Mouse (Mus musculus) cortical plate, adult 2 months (tissue): ENCODE data around the gene Treml2. TPM values are rescaled to one million over a fixed set of nuclear protein-coding genes. Genes with fewer than 3 reads are reported as not detected.

Experiments used
- H3K27ac ChIP-seq: fragments of 200-500 bp; 2 replicates; pipeline ENCODE4 v1.5.1; 2012; ENCODE audit warnings: low read length, control low read depth, inconsistent platforms; ENCODE audit not compliant: insufficient read depth
- H3K4me1 ChIP-seq: fragments of 200-500 bp; 2 replicates; pipeline ENCODE4 v1.6.1; 2011; ENCODE audit warnings: low read length; ENCODE audit not compliant: control insufficient read depth, insufficient read depth
- H3K4me3 ChIP-seq: fragments of 200-500 bp; 2 replicates; pipeline ENCODE4 v1.5.1; 2011; ENCODE audit warnings: mild to moderate bottlenecking, low read length, control low read depth; ENCODE audit not compliant: insufficient read depth
- CTCF ChIP-seq: fragments of 200-500 bp; IDR thresholded peaks from 2 replicates; pipeline ENCODE4 v1.5.1; 2011; ENCODE audit warnings: mild to moderate bottlenecking, control low read depth, low read length; ENCODE audit not compliant: insufficient read depth; ENCODE audit errors: extremely low read depth
- POLR2A ChIP-seq: fragments of 200-500 bp; IDR thresholded peaks from 2 replicates; pipeline ENCODE4 v1.6.1; 2011; ENCODE audit warnings: mild to moderate bottlenecking, low read length, control low read depth; ENCODE audit not compliant: insufficient read depth; ENCODE audit errors: extremely low read depth
- polyA plus RNA-seq: library from polyadenylated mRNA; depleted of rRNA; stranded (reverse); fragments of >200 nt; gene quantifications from 2 replicates; pipeline ENCODE4 v1.2.3, GENCODE M21; 2012; rRNA removed

Gene Treml2
- polyA plus RNA-seq, 1 experiment, result 0.31 TPM

GRCm38 (mm10) chr17:48360462-48360861 lies 61.2 kb downstream of the Treml2 start:
- Histone ChIP-seq H3K4me1 (peaks cover 3% of the 10 kb centered on the region), H3K27ac (no peak overlapping the region), H3K4me3 (no peak overlapping the region)
- TF ChIP-seq CTCF (no peak), POLR2A (no peak)

Other genes with a start within 250 kb of the Treml2 start
- 0.19 and 0.28 TPM in 2 replicates for gene 1700067P10Rik, start 210.2 kb upstream of the Treml2 start, polyA plus RNA-seq
- not detected in 2 replicates for gene 9830107B12Rik, start 153.2 kb upstream of the Treml2 start, polyA plus RNA-seq
- not detected in 2 replicates for gene A530064D06Rik, start 132.2 kb upstream of the Treml2 start, polyA plus RNA-seq
- 0.04 TPM in 1 of 2 replicates, not detected in the other for gene Trem1, start 66.7 kb upstream of the Treml2 start, polyA plus RNA-seq
- gene Trem3, start 51.7 kb upstream of the Treml2 start, polyA plus RNA-seq, result 0.30 and 0.38 TPM in 2 replicates
- 0.38 and 0.55 TPM in 2 replicates for gene Treml4, start 35.2 kb upstream of the Treml2 start, polyA plus RNA-seq
- gene B430306N03Rik, start 16.6 kb downstream of the Treml2 start, polyA plus RNA-seq, result 0.08 and 0.17 TPM in 2 replicates
- 40.0 and 40.5 TPM in 2 replicates for gene Trem2, start 46.9 kb downstream of the Treml2 start, polyA plus RNA-seq
- gene Treml1, start 60.4 kb downstream of the Treml2 start, polyA plus RNA-seq, result 0.11 and 0.38 TPM in 2 replicates
- gene Nfya, start 110.4 kb downstream of the Treml2 start, polyA plus RNA-seq, result 26.1 and 26.5 TPM in 2 replicates
- 19.9 and 21.7 TPM in 2 replicates for gene Oard1, start 110.5 kb downstream of the Treml2 start, polyA plus RNA-seq
- gene Apobec2, start 133.4 kb downstream of the Treml2 start, polyA plus RNA-seq, result 0.09 and 0.13 TPM in 2 replicates
- 0.29 TPM in 1 of 2 replicates, not detected in the other for gene Tspo2, start 152.0 kb downstream of the Treml2 start, polyA plus RNA-seq
- gene Unc5cl, start 155.4 kb downstream of the Treml2 start, polyA plus RNA-seq, result 0.21 and 0.23 TPM in 2 replicates